In genomic region chr12:29279631-29280080, GRCm38 (mm10) we compare ENCODE assay signal across 9 mouse cellular contexts.
DNase-seq lines count a peak whose midpoint lies in the region; ATAC-seq and TF ChIP-seq lines count a peak whose summit lies in the region.
"Had no signal": no experiment of that assay in that cellular context is flagged by ENCODE, and none has a peak within 500 bp of the region (broad histone marks: within the 10 kb centered on the region; RNA-seq: fewer than 3 reads in every experiment).

No protein-coding gene starts in this region.

- H3K4me1 ChIP-seq in heart, embryonic 16.5 days (ENCODE audit: control insufficient read depth, insufficient read depth, low read length), result peaks cover 16% of the 10 kb centered on the region
- H3K4me1 ChIP-seq in forebrain, embryonic 12.5 days, result peaks cover 25% of the 10 kb centered on the region
- H3K4me1 ChIP-seq in midbrain, embryonic 10.5 days, result peaks cover 23% of the 10 kb centered on the region

- H3K36me3 ChIP-seq in heart, embryonic 16.5 days (ENCODE audit: control insufficient read depth, insufficient read depth), result no peaks in the 10 kb centered on the region
- H3K36me3 ChIP-seq in forebrain, embryonic 12.5 days (replicated peaks), result no peaks in the 10 kb centered on the region
- H3K36me3 ChIP-seq in midbrain, embryonic 10.5 days, result no peaks in the 10 kb centered on the region

- H3K27ac ChIP-seq in heart, embryonic 16.5 days (ENCODE audit: low read length), result no peak overlapping the region
- H3K27ac ChIP-seq in forebrain, embryonic 12.5 days, result peak overlapping the region; percentile 92
- H3K27ac ChIP-seq in midbrain, embryonic 10.5 days (replicated peaks), result peak overlapping the region; percentile 77

- no peaks in the 10 kb centered on the region for H3K9me3 ChIP-seq in heart, embryonic 16.5 days (replicated peaks; ENCODE audit: control insufficient read depth, low read length)
- H3K9me3 ChIP-seq in forebrain, embryonic 12.5 days, result no peaks in the 10 kb centered on the region
- no peaks in the 10 kb centered on the region for H3K9me3 ChIP-seq in midbrain, embryonic 10.5 days (replicated peaks)

- intact Hi-C loops in heart, postnatal 10 days (cut with DNase I), result no loop called here
- intact Hi-C loops in left cerebral cortex, postnatal 36 days (cut with DNase I), result no loop called here

- no peak for ATAC-seq in heart, embryonic 16.5 days (replicated peaks; ENCODE audit: extremely low read depth, insufficient read depth, low FRiP score)
- ATAC-seq in forebrain, embryonic 12.5 days (ENCODE audit: low FRiP score), result peak; percentile 45; the same call in 1 of the 2 replicates
- ATAC-seq: liver, postnatal 0 days had no signal

- no peak for TF ChIP-seq POLR2A in brain, embryonic 14.5 days (IDR thresholded peaks at IDR 0.05; ENCODE audit: borderline replicate concordance, extremely low read depth, insufficient read depth, insufficient read length, poor library complexity, severe bottlenecking)

- H3K4me3 ChIP-seq in heart, embryonic 16.5 days (ENCODE audit: low read length), result no peak overlapping the region; the same call in 1 of the 2 replicates
- H3K4me3 ChIP-seq in forebrain, embryonic 12.5 days (replicated peaks), result peak overlapping the region; percentile 21; the same call in 1 of the 2 replicates
- H3K4me3 ChIP-seq in midbrain, embryonic 10.5 days, result peak overlapping the region; percentile 44

- TF ChIP-seq CTCF in brain, embryonic 14.5 days (IDR thresholded peaks at IDR 0.05; ENCODE audit: borderline replicate concordance, extremely low read depth, insufficient read depth, insufficient read length), result no peak

- no peak for DNase-seq in heart, postnatal 10 days
- DNase-seq in brain, embryonic 14.5 days (ENCODE audit: low read depth), result peak; percentile 85
- no peak for DNase-seq in midbrain, embryonic 10.5 days (ENCODE audit: low spot score)
- DNase-seq in left cerebral cortex, postnatal 36 days (ENCODE audit: low spot score in 2 of 2), result no peak
- DNase-seq in urinary bladder, postnatal 10 days (ENCODE audit: low spot score), result no peak
- DNase-seq in frontal cortex, postnatal 10 days (ENCODE audit: low spot score in 2 of 2), result no peak
- DNase-seq: liver, postnatal 0 days had no signal

- H3K27me3 ChIP-seq in heart, embryonic 16.5 days (ENCODE audit: control insufficient read depth, insufficient read depth, low read length), result no peaks in the 10 kb centered on the region
- H3K27me3 ChIP-seq in forebrain, embryonic 12.5 days, result 0 out of 2 replicates have a peak, but pooled peaks cover 6% of the 10 kb centered on the region
- peaks cover 21% of the 10 kb centered on the region for H3K27me3 ChIP-seq in midbrain, embryonic 10.5 days (ENCODE audit: low read depth, poor library complexity, severe bottlenecking)

- 12% methylated on average over 13 of the region's 13 CpGs for WGBS in heart, embryonic 16.5 days
- WGBS in forebrain, embryonic 12.5 days, result 2% methylated on average over 13 of the region's 13 CpGs
- WGBS in midbrain, embryonic 10.5 days, result 8% methylated on average over 13 of the region's 13 CpGs

- H3K4me2 ChIP-seq in heart, embryonic 16.5 days (ENCODE audit: low read depth, low read length), result peak overlapping the region; percentile 33; the same call in 1 of the 2 replicates
- peak overlapping the region; percentile 51 for H3K4me2 ChIP-seq in forebrain, embryonic 12.5 days

- peak overlapping the region; percentile 40 for H3K9ac ChIP-seq in heart, embryonic 16.5 days (ENCODE audit: low read length)
- peak overlapping the region; percentile 34; the same call in 1 of the 2 replicates for H3K9ac ChIP-seq in forebrain, embryonic 12.5 days
- H3K9ac ChIP-seq: liver, postnatal 0 days had no signal
